Mouse (Mus musculus): ENCODE data around the gene Nxn. TPM values are rescaled to one million over a fixed set of nuclear protein-coding genes. Genes with fewer than 3 reads are reported as not detected.

Gene Nxn
- polyA plus RNA-seq, 1 experiment from 2014 or later, result 52.3 TPM

GRCm38 (mm10) chr11:76429046-76429445 is 30.1 kb upstream of the Nxn start:
- H3K4me1 ChIP-seq (replicated peaks; ENCODE audit: control insufficient read depth, insufficient read depth, low read length), result no peaks in the 10 kb centered on the region
- H3K9me3 ChIP-seq (ENCODE audit: control insufficient read depth, low read length), result no peaks in the 10 kb centered on the region
- 61% methylated on average over 4 of the region's 4 CpGs for WGBS
- no peaks in the 10 kb centered on the region for H3K27me3 ChIP-seq (ENCODE audit: control insufficient read depth, insufficient read depth, low read length)
- DNase-seq (ENCODE audit: low spot score) (no peak), ATAC-seq (replicated peaks; ENCODE audit: low FRiP score) (no peak)
- H3K9ac ChIP-seq (ENCODE audit: low read length), result no peak overlapping the region
- H3K27ac ChIP-seq (ENCODE audit: low read depth, low read length), result 0 out of 2 replicates have a peak overlapping the region, but pooled peaks have one; percentile 12
- no peak overlapping the region for H3K4me3 ChIP-seq (ENCODE audit: low read depth, low read length)
- H3K4me2 ChIP-seq (ENCODE audit: low read depth, low read length, severe bottlenecking), result no peak overlapping the region
- H3K36me3 ChIP-seq (ENCODE audit: control insufficient read depth, insufficient read depth, low read length), result no peaks in the 10 kb centered on the region

- no peak overlapping the region for H3K27ac ChIP-seq (ENCODE audit: low read depth, low read length)
- DNase-seq (ENCODE audit: low spot score), result no peak
- no peak overlapping the region for H3K4me3 ChIP-seq (ENCODE audit: low read depth, low read length)
- WGBS, result 93% methylated on average over 3 of the region's 3 CpGs
- H3K4me2 ChIP-seq (ENCODE audit: low read depth, low read length, severe bottlenecking), result no peak overlapping the region
- no peaks in the 10 kb centered on the region for H3K4me1 ChIP-seq (replicated peaks; ENCODE audit: control insufficient read depth, insufficient read depth, low read length)
- ATAC-seq (replicated peaks; ENCODE audit: low FRiP score), result no peak
- H3K36me3 ChIP-seq (ENCODE audit: control insufficient read depth, insufficient read depth, low read length), result no peaks in the 10 kb centered on the region
- H3K9me3 ChIP-seq (ENCODE audit: control insufficient read depth, low read length), result no peaks in the 10 kb centered on the region
- H3K27me3 ChIP-seq (ENCODE audit: control insufficient read depth, insufficient read depth, low read length), result no peaks in the 10 kb centered on the region
- H3K9ac ChIP-seq (ENCODE audit: low read length), result no peak overlapping the region
Observed at GRCm38 (mm10) chr11:76427781-76428180, 28.8 kb upstream of the Nxn start.

DNA sequence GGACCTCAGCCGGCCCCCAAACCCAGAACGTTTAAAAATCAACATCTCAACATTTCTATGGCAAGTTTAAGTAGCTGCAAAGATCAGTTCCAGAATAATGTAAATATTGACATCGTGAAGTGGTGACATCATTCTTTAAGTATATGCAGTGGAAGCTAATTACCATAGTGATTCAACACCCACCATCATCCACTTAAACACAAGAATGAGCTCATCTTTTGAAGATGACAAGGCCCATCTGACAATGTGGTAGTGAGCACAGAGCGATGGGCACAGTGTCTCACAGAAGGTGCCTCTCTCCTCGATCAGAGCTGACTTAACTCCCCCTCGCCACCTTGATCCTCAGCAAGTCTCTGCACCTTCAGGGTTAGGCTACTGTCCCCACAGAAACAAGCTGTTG is 26.8 kb upstream of the Nxn start:
- WGBS, result 82% methylated on average over 6 of the region's 6 CpGs
- H3K4me1 ChIP-seq (replicated peaks; ENCODE audit: control insufficient read depth, insufficient read depth, low read length), result no peaks in the 10 kb centered on the region
- no peak overlapping the region for H3K9ac ChIP-seq (ENCODE audit: low read length)
- ATAC-seq (replicated peaks; ENCODE audit: low FRiP score) (no peak), DNase-seq (ENCODE audit: low spot score) (no peak)
- no peaks in the 10 kb centered on the region for H3K36me3 ChIP-seq (ENCODE audit: control insufficient read depth, insufficient read depth, low read length)
- no peak overlapping the region for H3K27ac ChIP-seq (ENCODE audit: low read depth, low read length)
- no peaks in the 10 kb centered on the region for H3K9me3 ChIP-seq (ENCODE audit: control insufficient read depth, low read length)
- no peak overlapping the region for H3K4me2 ChIP-seq (ENCODE audit: low read depth, low read length, severe bottlenecking)
- no peaks in the 10 kb centered on the region for H3K27me3 ChIP-seq (ENCODE audit: control insufficient read depth, insufficient read depth, low read length)
- no peak overlapping the region for H3K4me3 ChIP-seq (ENCODE audit: low read depth, low read length)

DNA sequence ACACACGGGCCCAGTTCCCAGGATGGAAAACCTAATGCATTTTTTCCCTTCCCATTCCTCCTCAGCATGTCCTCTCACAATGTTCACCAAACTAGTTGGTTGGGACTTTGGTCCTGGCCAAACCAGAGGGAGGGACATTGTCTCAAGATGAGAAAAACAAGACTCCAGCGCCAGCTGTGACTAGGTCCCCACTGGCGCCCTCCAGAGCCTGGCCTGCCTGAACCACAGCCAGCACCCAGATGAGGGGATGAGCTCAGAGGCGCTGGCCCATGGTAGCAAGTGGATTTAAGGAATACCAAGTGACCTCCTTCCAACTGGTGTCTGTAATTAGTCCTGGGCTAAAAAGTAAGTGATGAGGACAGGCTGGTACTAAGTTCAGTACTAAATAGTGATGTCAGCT is 22.0 kb upstream of the Nxn start:
- Histone ChIP-seq H3K4me1 (replicated peaks; ENCODE audit: control insufficient read depth, insufficient read depth, low read length) (no peaks in the 10 kb centered on the region), H3K9ac (ENCODE audit: low read length) (no peak overlapping the region), H3K4me3 (ENCODE audit: low read depth, low read length) (no peak overlapping the region), H3K27me3 (ENCODE audit: control insufficient read depth, insufficient read depth, low read length) (no peaks in the 10 kb centered on the region), H3K9me3 (ENCODE audit: control insufficient read depth, low read length) (no peaks in the 10 kb centered on the region), H3K36me3 (ENCODE audit: control insufficient read depth, insufficient read depth, low read length) (peaks cover 5% of the 10 kb centered on the region; the same call in 1 of the 2 replicates), H3K27ac (ENCODE audit: low read depth, low read length) (no peak overlapping the region), H3K4me2 (ENCODE audit: low read depth, low read length, severe bottlenecking) (no peak overlapping the region)
- no peak for ATAC-seq (replicated peaks; ENCODE audit: low FRiP score)
- WGBS, result 75% methylated on average over 4 of the region's 4 CpGs
- no peak for DNase-seq (ENCODE audit: low spot score)

- Histone ChIP-seq H3K36me3 (ENCODE audit: control insufficient read depth, insufficient read depth, low read length) (peaks cover 8% of the 10 kb centered on the region; the same call in 1 of the 2 replicates), H3K27ac (ENCODE audit: low read depth, low read length) (no peak overlapping the region), H3K9me3 (ENCODE audit: control insufficient read depth, low read length) (no peaks in the 10 kb centered on the region), H3K27me3 (ENCODE audit: control insufficient read depth, insufficient read depth, low read length) (no peaks in the 10 kb centered on the region), H3K4me2 (ENCODE audit: low read depth, low read length, severe bottlenecking) (no peak overlapping the region), H3K4me3 (ENCODE audit: low read depth, low read length) (no peak overlapping the region), H3K9ac (ENCODE audit: low read length) (no peak overlapping the region), H3K4me1 (replicated peaks; ENCODE audit: control insufficient read depth, insufficient read depth, low read length) (no peaks in the 10 kb centered on the region)
- WGBS, result 65% methylated on average over 4 of the region's 4 CpGs
- DNase-seq (ENCODE audit: low spot score) (no peak), ATAC-seq (replicated peaks; ENCODE audit: low FRiP score) (no peak)
Observed at GRCm38 (mm10) chr11:76419179-76419578, 20.2 kb upstream of the Nxn start.

- H3K9me3 ChIP-seq (ENCODE audit: control insufficient read depth, low read length), result no peaks in the 10 kb centered on the region
- 87% methylated on average over 8 of the region's 8 CpGs for WGBS
- H3K4me1 ChIP-seq (replicated peaks; ENCODE audit: control insufficient read depth, insufficient read depth, low read length), result no peaks in the 10 kb centered on the region
- H3K9ac ChIP-seq (ENCODE audit: low read length), result no peak overlapping the region
- ATAC-seq (replicated peaks; ENCODE audit: low FRiP score), result no peak
- no peak for DNase-seq (ENCODE audit: low spot score)
- H3K4me3 ChIP-seq (ENCODE audit: low read depth, low read length), result no peak overlapping the region
- no peaks in the 10 kb centered on the region for H3K27me3 ChIP-seq (ENCODE audit: control insufficient read depth, insufficient read depth, low read length)
- no peak overlapping the region for H3K4me2 ChIP-seq (ENCODE audit: low read depth, low read length, severe bottlenecking)
- peaks cover 10% of the 10 kb centered on the region; the same call in 1 of the 2 replicates for H3K36me3 ChIP-seq (ENCODE audit: control insufficient read depth, insufficient read depth, low read length)
- H3K27ac ChIP-seq (ENCODE audit: low read depth, low read length), result no peak overlapping the region
Observed at GRCm38 (mm10) chr11:76418423-76418822, 19.5 kb upstream of the Nxn start.

DNA sequence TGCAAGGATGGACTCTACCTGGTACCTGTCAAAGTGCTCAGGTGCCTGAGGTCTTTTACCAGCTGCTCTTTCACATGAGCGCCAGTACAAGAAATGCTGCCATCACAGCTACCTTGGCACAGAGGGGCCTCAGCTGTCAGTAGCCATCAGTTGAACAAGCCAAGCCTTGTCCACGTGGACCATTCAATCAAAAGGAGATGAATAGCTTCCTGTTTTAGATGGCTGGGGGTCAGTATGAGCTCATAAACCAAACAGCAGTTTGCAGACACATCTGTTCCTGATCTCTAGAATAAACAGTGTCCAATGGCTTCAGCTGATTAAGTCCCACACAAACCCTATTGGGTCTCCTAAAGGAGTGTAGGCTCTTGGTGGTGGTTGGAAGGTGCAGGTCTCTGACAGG is 17.0 kb upstream of the Nxn start:
- Histone ChIP-seq H3K4me2 (ENCODE audit: low read depth, low read length, severe bottlenecking) (no peak overlapping the region), H3K27ac (ENCODE audit: low read depth, low read length) (no peak overlapping the region), H3K4me1 (replicated peaks; ENCODE audit: control insufficient read depth, insufficient read depth, low read length) (no peaks in the 10 kb centered on the region), H3K9me3 (ENCODE audit: control insufficient read depth, low read length) (no peaks in the 10 kb centered on the region), H3K9ac (ENCODE audit: low read length) (no peak overlapping the region), H3K36me3 (ENCODE audit: control insufficient read depth, insufficient read depth, low read length) (peaks cover 10% of the 10 kb centered on the region; the same call in 1 of the 2 replicates), H3K27me3 (ENCODE audit: control insufficient read depth, insufficient read depth, low read length) (no peaks in the 10 kb centered on the region), H3K4me3 (ENCODE audit: low read depth, low read length) (no peak overlapping the region)
- DNase-seq (ENCODE audit: low spot score) (no peak), ATAC-seq (replicated peaks; ENCODE audit: low FRiP score) (no peak)
- WGBS, result 70% methylated on average over 2 of the region's 2 CpGs

- H3K4me2 ChIP-seq (ENCODE audit: low read depth, low read length, severe bottlenecking), result no peak overlapping the region
- WGBS, result 91% methylated on average over 4 of the region's 4 CpGs
- no peak for DNase-seq (ENCODE audit: low spot score)
- no peaks in the 10 kb centered on the region for H3K27me3 ChIP-seq (ENCODE audit: control insufficient read depth, insufficient read depth, low read length)
- peaks cover 10% of the 10 kb centered on the region; the same call in 1 of the 2 replicates for H3K36me3 ChIP-seq (ENCODE audit: control insufficient read depth, insufficient read depth, low read length)
- H3K27ac ChIP-seq (ENCODE audit: low read depth, low read length), result no peak overlapping the region
- no peak for ATAC-seq (replicated peaks; ENCODE audit: low FRiP score)
- H3K4me3 ChIP-seq (ENCODE audit: low read depth, low read length), result no peak overlapping the region
- no peaks in the 10 kb centered on the region for H3K9me3 ChIP-seq (ENCODE audit: control insufficient read depth, low read length)
- no peaks in the 10 kb centered on the region for H3K4me1 ChIP-seq (replicated peaks; ENCODE audit: control insufficient read depth, insufficient read depth, low read length)
- no peak overlapping the region for H3K9ac ChIP-seq (ENCODE audit: low read length)
Observed at GRCm38 (mm10) chr11:76415001-76415400, 16.1 kb upstream of the Nxn start.

- Histone ChIP-seq H3K9ac (ENCODE audit: low read length) (no peak overlapping the region), H3K27me3 (ENCODE audit: control insufficient read depth, insufficient read depth, low read length) (no peaks in the 10 kb centered on the region), H3K36me3 (ENCODE audit: control insufficient read depth, insufficient read depth, low read length) (peaks cover 10% of the 10 kb centered on the region; the same call in 1 of the 2 replicates), H3K27ac (ENCODE audit: low read depth, low read length) (no peak overlapping the region), H3K4me1 (replicated peaks; ENCODE audit: control insufficient read depth, insufficient read depth, low read length) (no peaks in the 10 kb centered on the region), H3K4me2 (ENCODE audit: low read depth, low read length, severe bottlenecking) (no peak overlapping the region), H3K9me3 (ENCODE audit: control insufficient read depth, low read length) (no peaks in the 10 kb centered on the region), H3K4me3 (ENCODE audit: low read depth, low read length) (no peak overlapping the region)
- DNase-seq (ENCODE audit: low spot score), result no peak
- no peak for ATAC-seq (replicated peaks; ENCODE audit: low FRiP score)
- WGBS, result 81% methylated on average over 4 of the region's 4 CpGs
Observed at GRCm38 (mm10) chr11:76413202-76413601, 14.3 kb upstream of the Nxn start.

Measured in forebrain, embryonic 11.5 days (tissue).